Comparison of ENCODE assay signal across 8 mouse cellular contexts in genomic region chr17:5752716-5753585, GRCm38 (mm10).
A peak's percentile ranks its signal among the peaks of the same experiment; 100 is the strongest.
DNase-seq lines count a peak whose midpoint lies in the region; ATAC-seq and TF ChIP-seq lines count a peak whose summit lies in the region.

No protein-coding gene starts in this region.

- TF ChIP-seq CTCF in ES-Bruce4 (IDR thresholded peaks at IDR 0.05; ENCODE audit: low read depth, low read length) = peak; percentile 95

- no peak for TF ChIP-seq EP300 in ES-Bruce4 (IDR thresholded peaks at IDR 0.05; ENCODE audit: insufficient read depth, low read depth, low read length)

- no peak for TF ChIP-seq POLR2A in ES-Bruce4 (IDR thresholded peaks at IDR 0.05; ENCODE audit: insufficient read depth, low read length)

- no peak overlapping the region for H3K27ac ChIP-seq in ES-Bruce4 (ENCODE audit: insufficient read depth, low read length)
- no peak overlapping the region for H3K27ac ChIP-seq in heart, embryonic 14.5 days (replicated peaks in 1 of 2; ENCODE audit: control insufficient read depth in 1 of 2, insufficient read depth in 1 of 2, low read depth in 2 of 2, low read length in 2 of 2)
- H3K27ac ChIP-seq in liver, embryonic 12.5 days = no peak overlapping the region

- 9% methylated on average over 29 of the region's 29 CpGs for WGBS in heart, embryonic 14.5 days
- WGBS in liver, embryonic 12.5 days (ENCODE audit: insufficient replicate concordance) = 21% methylated on average over 29 of the region's 29 CpGs

- H3K4me1 ChIP-seq in ES-Bruce4 (ENCODE audit: control insufficient read depth, insufficient read depth, low read length) = peaks cover 2% of the 10 kb centered on the region
- H3K4me1 ChIP-seq in heart, embryonic 14.5 days (ENCODE audit: control insufficient read depth in 2 of 2, insufficient read depth in 2 of 2, low read length in 2 of 2) = peaks cover 3 to 7% of the 10 kb centered on the region in 2 experiments; a peak in 3 of 4 replicates
- H3K4me1 ChIP-seq in liver, embryonic 12.5 days = peaks cover 13% of the 10 kb centered on the region

- H3K9me3 ChIP-seq in ES-Bruce4 (replicated peaks; ENCODE audit: control insufficient read depth, insufficient read depth, low read length, poor library complexity, severe bottlenecking) = no peaks in the 10 kb centered on the region
- H3K9me3 ChIP-seq in heart, embryonic 14.5 days (ENCODE audit: control insufficient read depth, low read length) = no peaks in the 10 kb centered on the region
- H3K9me3 ChIP-seq in liver, embryonic 12.5 days (replicated peaks) = no peaks in the 10 kb centered on the region

- H3K36me3 ChIP-seq in ES-Bruce4 (ENCODE audit: control insufficient read depth, insufficient read depth, low read length, poor library complexity, severe bottlenecking) = no peaks in the 10 kb centered on the region
- no peaks in the 10 kb centered on the region for H3K36me3 ChIP-seq in heart, embryonic 14.5 days (ENCODE audit: control insufficient read depth, insufficient read depth, low read length)
- H3K36me3 ChIP-seq in liver, embryonic 12.5 days = peaks cover 9% of the 10 kb centered on the region

- H3K4me2 ChIP-seq in heart, embryonic 14.5 days (ENCODE audit: low read length) = peak overlapping the region; percentile 77
- peak overlapping the region; percentile 65 for H3K4me2 ChIP-seq in liver, embryonic 12.5 days

- H3K4me3 ChIP-seq in ES-Bruce4 (ENCODE audit: low read depth, low read length) = peak overlapping the region; percentile 50
- peak overlapping the region; percentile 42 to 54 for H3K4me3 ChIP-seq in heart, embryonic 14.5 days (ENCODE audit: control insufficient read depth in 1 of 2, insufficient read depth in 1 of 2, low read depth in 1 of 2, low read length in 2 of 2)
- peak overlapping the region; percentile 42 for H3K4me3 ChIP-seq in liver, embryonic 12.5 days

- ATAC-seq in heart, embryonic 14.5 days (ENCODE audit: insufficient number of reproducible peaks, insufficient read depth, low FRiP score, low read depth) = no peak
- peak; percentile 33; the same call in 1 of the 2 replicates for ATAC-seq in liver, embryonic 12.5 days

- H3K27me3 ChIP-seq in ES-Bruce4 (ENCODE audit: control insufficient read depth, insufficient read depth, low read length, poor library complexity, severe bottlenecking) = no peaks in the 10 kb centered on the region
- no peaks in the 10 kb centered on the region for H3K27me3 ChIP-seq in heart, embryonic 14.5 days (ENCODE audit: control insufficient read depth, insufficient read depth, low read length)
- H3K27me3 ChIP-seq in liver, embryonic 12.5 days (replicated peaks) = no peaks in the 10 kb centered on the region; the same call in 1 of the 2 replicates

- peak; percentile 48 for DNase-seq in c-Kit-positive CD71-negative TER-119-negative erythroid progenitor cells, embryonic 14.5 days (ENCODE audit: low read depth)
- peak; percentile 44 for DNase-seq in fibroblast of lung, adult 2 months (ENCODE audit: low read depth)
- DNase-seq in kidney, postnatal 10 days = peak; percentile 91
- peak; percentile 89 for DNase-seq in neural tube, embryonic 10.5 days (ENCODE audit: extremely low spot score, low spot score)
- DNase-seq in telencephalon, adult 2 months (ENCODE audit: low read depth, low spot score) = peak; percentile 22

- H3K9ac ChIP-seq in ES-Bruce4 (ENCODE audit: low read depth, poor library complexity, severe bottlenecking) = no peak overlapping the region
- H3K9ac ChIP-seq in heart, embryonic 14.5 days (ENCODE audit: low read length) = peak overlapping the region; percentile 63; the same call in 1 of the 2 replicates
- no peak overlapping the region; the same call in 1 of the 2 replicates for H3K9ac ChIP-seq in liver, embryonic 12.5 days

Comparison
In these comparisons a context has a peak if more than half of its experiments do, and no peak if none do; other contexts are left out.
1. DNase-seq: peak in every context shown above with its lines; median percentile 91 in kidney, postnatal 10 days; 89 in neural tube, embryonic 10.5 days; 48 in c-Kit-positive CD71-negative TER-119-negative erythroid progenitor cells, embryonic 14.5 days; 44 in fibroblast of lung, adult 2 months; 22 in telencephalon, adult 2 months.